Mouse (Mus musculus) embryo, embryonic 9.5 days (tissue): ENCODE data around the gene Fggy.

Source experiments
- DNase-seq: peaks from one replicate; pipeline ENCODE4 v3.0.0-alpha.2; 2017; ENCODE audit errors: extremely low spot score

Fggy gene

DNA sequence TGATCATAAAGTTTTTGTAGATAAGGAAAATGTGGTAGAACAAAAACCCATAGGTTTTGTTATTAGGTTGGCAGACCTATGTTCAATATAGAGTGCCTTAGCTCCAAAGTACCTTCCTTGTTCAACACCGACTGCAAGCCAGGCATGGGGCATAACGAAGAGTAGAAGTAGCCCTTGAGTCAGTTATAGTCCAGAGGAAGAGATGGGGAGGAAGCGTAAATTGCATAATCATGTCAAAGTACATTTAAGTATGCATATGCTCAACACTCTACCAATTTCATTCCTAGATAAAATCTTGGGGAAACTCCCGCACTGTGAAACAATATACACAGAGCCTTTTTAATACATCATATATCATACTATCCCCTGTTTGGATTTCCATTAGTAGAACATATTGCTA is 221.2 kb downstream of the Fggy start:
- DNase-seq, result no peak

DNA sequence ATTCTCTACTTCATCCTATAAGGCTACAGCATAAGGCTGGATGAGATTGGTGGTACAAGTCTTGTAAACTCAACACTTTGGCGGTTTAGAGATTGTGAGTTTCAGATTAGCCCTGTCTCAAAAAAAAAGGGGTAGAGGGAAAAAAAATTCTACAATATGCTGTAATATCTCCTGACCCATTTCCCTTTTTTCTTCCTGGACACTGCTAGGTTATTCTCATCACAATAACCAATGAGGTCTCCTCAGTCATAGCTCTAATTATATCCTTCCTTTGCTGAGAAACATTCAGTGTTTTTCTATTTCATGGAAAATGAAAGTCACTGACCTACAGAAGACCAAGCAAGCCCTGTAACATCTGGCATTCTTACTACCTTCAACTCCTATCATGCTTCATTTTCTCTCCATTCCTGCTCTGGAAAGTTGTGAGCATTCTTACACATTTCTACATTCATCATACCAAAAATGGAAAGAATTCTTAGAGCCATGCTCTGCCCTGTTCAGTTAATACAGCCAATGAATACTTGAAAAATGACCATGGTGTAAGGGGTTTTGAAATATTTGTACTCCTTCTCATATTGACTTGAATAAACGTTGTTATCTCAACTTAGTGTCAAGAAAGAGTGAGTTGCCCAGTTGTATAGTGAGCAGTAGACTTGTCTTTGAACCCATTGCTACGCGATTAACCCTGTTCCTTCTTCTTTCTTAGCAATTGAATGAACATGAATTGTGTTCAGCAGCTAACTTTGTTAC is 227.0 kb downstream of the Fggy start:
- no peak for DNase-seq

- DNase-seq, result no peak
These were observed 230.3 kb downstream of the Fggy start for GRCm38 (mm10) chr4:95787609-95788008.

DNA sequence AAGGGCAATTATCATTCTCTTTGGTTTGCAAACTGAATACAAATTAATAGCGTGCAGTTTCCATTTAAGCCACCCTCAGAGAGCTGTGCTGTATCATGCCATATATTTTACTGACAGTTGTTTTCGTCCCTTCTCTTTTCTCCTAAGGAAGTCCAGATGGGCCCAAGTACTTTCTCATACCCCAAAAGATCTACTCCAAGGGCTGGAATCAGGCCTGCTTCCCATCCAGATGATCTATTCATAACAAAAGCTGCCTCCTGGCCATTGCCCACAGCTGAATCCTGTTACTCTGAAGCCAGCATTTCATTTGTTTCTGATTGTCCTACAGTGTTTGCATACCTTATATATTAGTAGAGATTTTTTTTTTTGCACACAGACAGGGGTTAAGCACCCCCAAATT is 231.6 kb downstream of the Fggy start:
- no peak for DNase-seq

GRCm38 (mm10) chr4:95791913-95792475 is 234.7 kb downstream of the Fggy start:
- DNase-seq, result no peak

DNA sequence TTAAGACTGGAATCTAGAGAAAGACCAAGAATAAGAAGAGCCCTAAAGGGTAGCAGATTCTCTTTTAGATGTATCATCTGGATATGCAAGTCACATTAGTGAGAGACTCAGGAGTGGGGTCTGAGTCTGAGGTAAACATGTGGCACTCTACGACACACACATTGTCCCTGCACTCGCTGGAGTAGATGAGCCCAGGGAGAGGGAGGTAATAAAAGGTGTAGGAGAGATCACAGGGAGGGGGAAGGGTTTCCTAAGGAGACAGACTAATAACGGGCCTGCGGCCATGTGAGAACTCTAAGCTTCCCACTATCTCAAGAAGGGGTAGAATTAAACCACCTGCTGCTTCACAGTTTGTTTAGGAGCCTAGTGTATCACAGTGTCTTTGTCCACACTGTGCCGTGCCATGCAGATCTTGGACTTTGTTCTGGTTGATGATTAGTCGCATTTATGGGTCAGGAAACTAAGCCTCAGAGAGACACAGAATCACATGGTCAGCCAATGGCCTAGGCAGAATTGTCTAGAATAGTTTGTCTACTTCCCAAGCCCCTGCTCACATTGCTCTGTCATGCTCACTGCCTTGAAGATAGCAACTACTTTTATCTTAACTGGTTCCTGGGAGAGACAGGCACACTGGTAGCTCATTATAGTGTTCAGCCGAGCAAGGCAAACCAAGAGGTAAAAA is 236.5 kb downstream of the Fggy start:
- no peak for DNase-seq

- DNase-seq, result peak; percentile 53
These were observed 237.3 kb downstream of the Fggy start for GRCm38 (mm10) chr4:95794651-95795050.

DNA sequence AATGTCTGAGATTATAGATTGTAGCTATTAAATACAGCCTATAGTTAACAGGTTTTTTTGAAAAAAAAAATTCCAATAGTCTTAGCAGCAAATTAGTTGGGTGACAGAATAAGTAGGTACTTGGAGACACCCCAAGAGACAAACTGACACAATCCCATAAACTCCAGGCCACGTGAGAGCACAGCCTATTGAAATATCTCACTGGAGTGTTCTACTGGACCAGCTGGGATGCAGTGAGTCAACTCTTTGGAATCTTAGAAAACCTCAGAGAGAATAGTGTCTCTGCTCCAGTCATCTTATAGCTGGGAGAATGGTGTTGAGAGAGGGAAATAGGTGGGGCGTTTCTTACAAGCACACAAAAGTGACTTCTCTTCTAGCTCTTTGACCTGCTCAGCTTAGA is 238.0 kb downstream of the Fggy start:
- DNase-seq, result no peak

DNA sequence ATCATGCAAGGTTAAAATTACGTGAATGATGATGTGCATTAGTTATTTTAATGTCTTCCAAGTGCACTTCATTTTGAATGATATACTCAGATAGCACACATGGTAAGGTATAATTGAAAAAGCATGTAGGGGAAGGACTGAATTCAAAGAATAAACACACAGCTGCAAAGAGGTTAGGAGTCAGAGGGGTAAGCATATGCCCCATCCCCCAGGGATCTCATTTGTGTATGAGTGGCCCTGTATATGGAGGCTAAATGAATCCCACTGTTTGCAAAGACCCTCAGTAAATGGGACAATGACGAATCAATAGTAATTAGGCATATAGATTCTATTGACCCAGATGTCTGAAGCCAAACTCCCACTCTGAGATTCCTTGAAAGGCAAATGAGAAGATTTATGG is 262.3 kb downstream of the Fggy start:
- DNase-seq, result no peak

DNA sequence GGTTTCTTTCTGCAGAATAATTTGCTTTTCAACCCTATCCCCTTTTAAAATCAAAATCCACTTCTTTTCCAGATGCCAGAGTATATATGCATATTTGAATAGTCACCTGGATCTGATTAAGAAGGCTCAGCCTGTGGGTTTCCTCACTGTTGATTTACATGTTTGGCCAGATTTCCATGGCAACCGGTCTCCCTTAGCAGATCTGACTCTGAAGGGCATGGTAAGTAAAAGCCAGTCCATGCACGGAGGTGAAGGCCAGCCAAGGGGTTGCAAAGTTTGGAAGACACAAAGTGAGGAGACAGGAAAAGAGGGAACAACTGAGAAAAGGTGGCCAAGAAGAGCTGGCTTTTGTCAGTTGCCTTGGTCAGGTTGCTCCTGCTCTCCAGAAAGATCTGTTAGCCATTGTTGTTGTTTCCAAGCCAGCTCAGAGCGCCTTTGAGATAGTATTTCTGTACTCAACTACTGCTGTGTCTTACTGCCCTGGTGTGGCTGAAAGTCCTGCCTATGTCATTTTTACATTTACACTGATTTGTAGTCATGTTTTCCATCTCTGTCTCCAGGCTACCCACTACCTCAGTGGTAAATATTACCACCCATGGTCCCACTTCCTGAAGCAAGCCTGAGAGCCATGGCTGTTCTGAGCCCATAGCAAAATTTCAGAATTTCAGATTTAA is 264.7 kb downstream of the Fggy start:
- peak; percentile 45 for DNase-seq

GRCm38 (mm10) chr4:95828164-95828563 is 270.9 kb downstream of the Fggy start:
- DNase-seq, result no peak

GRCm38 (mm10) chr4:95830320-95830719 is 273.0 kb downstream of the Fggy start:
- DNase-seq, result no peak

- no peak for DNase-seq
These were observed 282.6 kb downstream of the Fggy start for GRCm38 (mm10) chr4:95839860-95840259.

DNA sequence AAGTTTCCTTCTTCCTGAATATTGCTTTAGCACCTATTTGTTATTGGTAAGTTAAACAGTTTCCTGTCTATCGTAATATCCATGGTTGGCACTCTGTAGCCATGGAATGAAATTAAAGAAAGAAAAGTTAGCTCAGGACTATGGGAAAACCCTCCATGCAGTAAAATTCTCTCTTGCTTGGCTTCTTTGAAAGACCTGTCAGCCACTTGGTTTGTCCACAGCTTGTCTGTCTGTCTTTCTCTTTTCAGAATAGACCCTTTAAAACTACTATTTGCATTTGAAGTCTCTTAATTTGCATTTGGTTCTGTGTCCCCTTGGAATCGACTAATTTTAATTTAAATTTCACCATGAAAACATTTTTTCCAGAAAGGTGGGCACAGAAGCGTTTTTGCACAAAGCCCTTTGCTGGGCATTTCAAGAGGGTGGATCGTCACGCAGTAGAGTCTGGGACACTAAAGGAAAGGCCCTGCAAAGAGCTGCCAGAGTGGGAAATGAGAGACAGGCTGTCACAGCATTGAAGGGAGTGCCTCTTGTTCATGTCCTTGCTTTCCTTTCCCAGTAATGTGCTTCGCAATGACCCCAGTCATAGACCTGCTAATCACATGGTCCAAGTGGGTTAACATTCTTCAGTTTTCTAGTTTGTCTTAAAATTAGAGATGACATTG is 283.2 kb downstream of the Fggy start:
- no peak for DNase-seq

DNA sequence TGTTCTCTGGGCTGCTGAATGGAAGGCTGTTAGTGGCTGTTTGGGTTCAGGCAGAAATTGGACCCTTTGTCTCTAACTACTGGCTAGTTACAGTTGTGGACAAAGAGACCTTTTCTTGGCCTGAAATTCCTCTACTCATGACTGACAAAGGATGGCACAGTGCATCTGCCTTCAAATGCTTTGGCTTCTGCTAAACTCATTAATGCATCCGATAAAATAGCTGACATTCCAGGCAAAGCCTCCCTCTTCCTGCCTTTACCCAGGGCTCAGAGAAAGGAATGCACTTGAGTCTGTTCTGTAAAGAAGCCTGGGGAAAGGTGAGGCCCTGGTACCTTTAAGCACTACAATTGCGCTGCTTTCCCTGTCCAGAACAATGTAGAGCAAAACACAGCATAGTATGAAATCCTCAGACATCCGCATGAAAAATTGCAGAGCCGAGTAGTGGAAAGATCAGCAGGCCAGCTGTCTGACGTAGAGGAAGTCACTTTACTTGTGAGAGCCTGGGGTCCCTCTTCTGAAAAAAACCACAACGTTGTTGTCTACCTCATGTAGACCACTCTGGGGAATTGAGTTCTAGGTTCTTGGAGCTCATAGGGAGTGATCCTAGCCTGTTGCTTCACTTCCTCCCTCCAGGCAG is 288.8 kb downstream of the Fggy start:
- peak; percentile 28 for DNase-seq

GRCm38 (mm10) chr4:95847219-95847618 is 289.9 kb downstream of the Fggy start:
- no peak for DNase-seq

- no peak for DNase-seq
These were observed 290.4 kb downstream of the Fggy start for GRCm38 (mm10) chr4:95847664-95848063.

- DNase-seq, result no peak
These were observed 292.2 kb downstream of the Fggy start for GRCm38 (mm10) chr4:95849497-95849896.

GRCm38 (mm10) chr4:95850044-95850739 is 292.9 kb downstream of the Fggy start:
- DNase-seq, result no peak

DNA sequence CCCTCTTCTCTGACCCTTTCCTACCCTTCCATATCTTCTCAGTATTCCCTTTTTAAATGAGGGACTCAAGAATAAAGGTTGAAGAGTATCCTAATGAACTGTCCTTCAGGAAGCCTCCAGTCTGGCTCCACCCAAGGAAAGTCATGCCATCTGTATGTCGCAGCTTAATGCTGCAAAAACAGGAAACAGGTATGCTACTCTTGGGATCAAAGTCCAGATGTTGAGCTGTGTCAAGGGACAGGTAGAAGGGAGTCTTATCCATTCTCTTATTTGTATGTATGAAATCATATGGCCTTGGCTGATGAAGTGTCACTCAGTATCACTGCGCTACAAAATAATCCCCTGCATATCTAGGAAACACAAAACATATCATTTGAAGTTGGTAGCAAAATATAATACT is 294.9 kb downstream of the Fggy start:
- no peak for DNase-seq

DNA sequence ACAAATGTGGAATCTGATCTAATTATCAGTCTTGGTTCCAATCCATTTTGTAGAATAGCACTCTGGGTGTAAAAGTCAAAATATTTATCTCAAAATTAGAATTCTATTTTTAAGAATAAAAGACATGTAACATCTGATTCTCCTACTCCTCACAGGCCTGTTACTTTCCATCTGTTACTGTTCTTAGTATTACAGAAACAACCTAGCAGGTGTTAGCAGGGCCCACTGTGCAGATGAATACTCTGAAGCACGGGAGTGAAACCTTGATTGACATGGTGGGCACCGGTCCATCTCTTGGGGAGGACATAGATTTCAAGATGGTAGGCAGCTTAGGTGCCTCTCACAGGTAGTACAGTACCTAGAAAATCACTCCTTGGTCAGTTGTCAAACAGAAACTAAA is 298.7 kb downstream of the Fggy start:
- no peak for DNase-seq
